Mouse (Mus musculus) testis, adult 2 months (tissue): ENCODE measurements around the gene Gm10961.
A peak's percentile ranks its signal among the peaks of the same experiment; 100 is the strongest.

Experiments
- CTCF ChIP-seq: fragments of 200-500 bp; IDR thresholded peaks from 2 replicates; pipeline ENCODE4 v1.5.1; 2012; ENCODE audit warnings: low read depth, mild to moderate bottlenecking, inconsistent platforms, low read length, moderate library complexity; ENCODE audit not compliant: control insufficient read depth, insufficient read depth, insufficient replicate concordance
- POLR2A ChIP-seq: fragments of 200-500 bp; IDR thresholded peaks from 2 replicates; pipeline ENCODE4 v1.6.1; 2012; ENCODE audit warnings: low read depth, mild to moderate bottlenecking, inconsistent platforms, low read length, moderate library complexity; ENCODE audit not compliant: control insufficient read depth

- TF ChIP-seq CTCF (peak; percentile 89; the same call in 1 of the 2 replicates), POLR2A (no peak)
Observed at GRCm38 (mm10) chr3:107612902-107613525, 18.1 kb upstream of the Gm10961 start.
